Mouse (Mus musculus) embryonic fibroblast, embryonic 13.5 days (primary cell): ENCODE data around the gene Ifi211. TPM values are rescaled to one million over a fixed set of nuclear protein-coding genes. Genes with fewer than 3 reads are reported as not detected.
"Not testable (repeated sequence)": the region's sequence is repeated elsewhere in the genome, so short reads cannot be mapped to it uniquely, and the experiment has no call there.

Experiments
- H3K27ac ChIP-seq: 2 replicates; pipeline ENCODE4 v1.5.1; 2012; ENCODE audit warnings: low read length, control low read depth, inconsistent platforms; ENCODE audit not compliant: insufficient read depth
- H3K4me1 ChIP-seq: 2 replicates; pipeline ENCODE4 v1.6.1; 2011; ENCODE audit warnings: low read length; ENCODE audit not compliant: control insufficient read depth, insufficient read depth
- H3K4me3 ChIP-seq: 2 replicates; pipeline ENCODE4 v1.5.1; 2011; ENCODE audit warnings: mild to moderate bottlenecking, control low read depth, low read length; ENCODE audit not compliant: insufficient read depth
- CTCF ChIP-seq: IDR thresholded peaks from 2 replicates; pipeline ENCODE4 v1.5.1; 2011; ENCODE audit warnings: mild to moderate bottlenecking, control low read depth, low read length, moderate library complexity, borderline replicate concordance; ENCODE audit not compliant: insufficient read depth
- POLR2A ChIP-seq: IDR thresholded peaks from 2 replicates; pipeline ENCODE4 v1.6.1; 2011; ENCODE audit warnings: low read depth, mild to moderate bottlenecking, control low read depth, low read length, moderate library complexity
- polyA plus RNA-seq: library from polyadenylated mRNA; stranded (reverse); fragments of >200 nt; gene quantifications from 2 replicates; pipeline ENCODE4 v1.2.4, GENCODE M21; 2011; ENCODE audit warnings: low read depth; ENCODE audit not compliant: missing spikeins, insufficient read length

The Ifi211 gene
- polyA plus RNA-seq, 1 experiment: 27.4 TPM

- H3K27ac ChIP-seq: no peak overlapping the region
- no peaks in the 10 kb centered on the region for H3K4me1 ChIP-seq
- H3K4me3 ChIP-seq: no peak overlapping the region
- TF ChIP-seq CTCF (no peak), POLR2A (no peak)
Observed at GRCm38 (mm10) chr1:173866504-173866903, 46.3 kb downstream of the Ifi211 start.

- H3K4me1 ChIP-seq, H3K4me3 ChIP-seq, H3K27ac ChIP-seq: not testable (repeated sequence)
Observed at GRCm38 (mm10) chr1:173853711-173854110, 59.1 kb downstream of the Ifi211 start.

- H3K27ac ChIP-seq, H3K4me3 ChIP-seq, H3K4me1 ChIP-seq: not testable (repeated sequence)
Observed at GRCm38 (mm10) chr1:173852853-173853252, 60.0 kb downstream of the Ifi211 start.

Other genes starting within 250 kb of the Ifi211 start
- gene Ifi208, start 239.4 kb downstream of the Ifi211 start, polyA plus RNA-seq: not detected in 2 replicates
- 2.3 and 2.5 TPM in 2 replicates for gene Ifi207, start 171.3 kb downstream of the Ifi211 start, polyA plus RNA-seq
- 21.4 and 22.0 TPM in 2 replicates for gene Ifi204, start 146.1 kb downstream of the Ifi211 start, polyA plus RNA-seq
- 3.7 and 8.8 TPM in 2 replicates for gene Mndal, start 29.4 kb upstream of the Ifi211 start, polyA plus RNA-seq
- 5.0 and 9.6 TPM in 2 replicates for gene Ifi203, start 29.6 kb upstream of the Ifi211 start, polyA plus RNA-seq
- gene Ifi202b, start 69.7 kb upstream of the Ifi211 start, polyA plus RNA-seq: not detected in 2 replicates
- gene Ifi205, start 118.8 kb upstream of the Ifi211 start, polyA plus RNA-seq: 0.95 and 2.4 TPM in 2 replicates
- not detected in 2 replicates for gene Olfr433, start 127.7 kb upstream of the Ifi211 start, polyA plus RNA-seq
- gene Olfr432, start 136.2 kb upstream of the Ifi211 start, polyA plus RNA-seq: not detected in 2 replicates
- not detected in 2 replicates for gene Olfr430, start 153.6 kb upstream of the Ifi211 start, polyA plus RNA-seq
- not detected in 2 replicates for gene Olfr429, start 171.3 kb upstream of the Ifi211 start, polyA plus RNA-seq
- gene Olfr427, start 183.8 kb upstream of the Ifi211 start, polyA plus RNA-seq: not detected in 2 replicates
- not detected in 2 replicates for gene Olfr231, start 208.1 kb upstream of the Ifi211 start, polyA plus RNA-seq
- gene Olfr424, start 218.5 kb upstream of the Ifi211 start, polyA plus RNA-seq: not detected in 2 replicates
- not detected in 2 replicates for gene Olfr420, start 242.6 kb upstream of the Ifi211 start, polyA plus RNA-seq